16 mouse cellular contexts compared by ENCODE assay signal in genomic region chr1:79589971-79590763, GRCm38 (mm10).
DNase-seq lines count a peak whose midpoint lies in the region; ATAC-seq lines count a peak whose summit lies in the region.
"Had no signal": no experiment of that assay in that cellular context is flagged by ENCODE, and none has a peak within 500 bp of the region (broad histone marks: within the 10 kb centered on the region; RNA-seq: fewer than 3 reads in every experiment).

No protein-coding gene starts in this region.

- 95% methylated on average over 4 of the region's 4 CpGs for WGBS in hindbrain, embryonic 11.5 days

- no peak overlapping the region for H3K4me3 ChIP-seq in hindbrain, embryonic 11.5 days (ENCODE audit: low read depth, low read length)
- H3K4me3 ChIP-seq: embryonic facial prominence, embryonic 15.5 days; layer of hippocampus, adult 2 months; limb, embryonic 12.5 days; midbrain, embryonic 13.5 days; myocyte had no signal

- no peak overlapping the region for H3K27ac ChIP-seq in hindbrain, embryonic 11.5 days (ENCODE audit: low read depth, low read length)
- H3K27ac ChIP-seq: embryonic facial prominence, embryonic 15.5 days; layer of hippocampus, adult 2 months; limb, embryonic 12.5 days; midbrain, embryonic 13.5 days had no signal

- no peaks in the 10 kb centered on the region for H3K36me3 ChIP-seq in hindbrain, embryonic 11.5 days (ENCODE audit: control insufficient read depth, insufficient read depth, low read length)
- H3K36me3 ChIP-seq: embryonic facial prominence, embryonic 15.5 days; limb, embryonic 12.5 days; midbrain, embryonic 13.5 days had no signal

- H3K9me3 ChIP-seq in hindbrain, embryonic 11.5 days (ENCODE audit: control insufficient read depth, low read length): no peaks in the 10 kb centered on the region
- H3K9me3 ChIP-seq: embryonic facial prominence, embryonic 15.5 days; limb, embryonic 12.5 days; midbrain, embryonic 13.5 days had no signal

- no peaks in the 10 kb centered on the region for H3K4me1 ChIP-seq in hindbrain, embryonic 11.5 days (replicated peaks; ENCODE audit: control insufficient read depth, insufficient read depth, low read length)
- H3K4me1 ChIP-seq: embryonic facial prominence, embryonic 15.5 days; limb, embryonic 12.5 days; midbrain, embryonic 13.5 days had no signal

- no peaks in the 10 kb centered on the region for H3K27me3 ChIP-seq in hindbrain, embryonic 11.5 days (ENCODE audit: control insufficient read depth, insufficient read depth, low read length)
- H3K27me3 ChIP-seq: embryonic facial prominence, embryonic 15.5 days; limb, embryonic 12.5 days had no signal

- no peak overlapping the region for H3K9ac ChIP-seq in hindbrain, embryonic 11.5 days (ENCODE audit: low read depth, low read length)
- H3K9ac ChIP-seq: embryonic facial prominence, embryonic 15.5 days; limb, embryonic 12.5 days; midbrain, embryonic 13.5 days had no signal

- peak; percentile 15 for DNase-seq in gastrocnemius, postnatal 25 days
- DNase-seq in gastrocnemius, postnatal 10 days: no peak
- peak; percentile 33 for DNase-seq in kidney, adult 18-20 months
- no peak for DNase-seq in kidney, postnatal 4 days
- peak; percentile 4 for DNase-seq in adipocyte (ENCODE audit: low spot score)
- DNase-seq in kidney, postnatal 25 days: peak; percentile 36 to 60
- no peak for DNase-seq in hindbrain, embryonic 11.5 days (ENCODE audit: low spot score)
- no peak for DNase-seq in thymus, postnatal 4 days
- DNase-seq: adrenal gland, adult 2 months; cerebellum, adult 2 months had no signal

- ATAC-seq in hindbrain, embryonic 11.5 days (ENCODE audit: low FRiP score): no peak
- ATAC-seq: inflammation-experienced regulatory T-cells, adult 6 months; midbrain, embryonic 13.5 days had no signal

- H3K4me2 ChIP-seq in hindbrain, embryonic 11.5 days (replicated peaks; ENCODE audit: low read depth, low read length): no peak overlapping the region
- H3K4me2 ChIP-seq: embryonic facial prominence, embryonic 15.5 days; limb, embryonic 12.5 days; midbrain, embryonic 13.5 days had no signal

Comparison
In these comparisons a context has a peak if more than half of its experiments do, and no peak if none do; other contexts are left out.
1. DNase-seq: peak in gastrocnemius, postnatal 25 days (single experiment), kidney, adult 18-20 months (single experiment), adipocyte (single experiment) and kidney, postnatal 25 days (2 of 2); none in gastrocnemius, postnatal 10 days (single experiment), kidney, postnatal 4 days (0 of 2), hindbrain, embryonic 11.5 days (single experiment) and thymus, postnatal 4 days (single experiment).